Comparison of ENCODE assay signal across 30 mouse cellular contexts in the genomic region with DNA sequence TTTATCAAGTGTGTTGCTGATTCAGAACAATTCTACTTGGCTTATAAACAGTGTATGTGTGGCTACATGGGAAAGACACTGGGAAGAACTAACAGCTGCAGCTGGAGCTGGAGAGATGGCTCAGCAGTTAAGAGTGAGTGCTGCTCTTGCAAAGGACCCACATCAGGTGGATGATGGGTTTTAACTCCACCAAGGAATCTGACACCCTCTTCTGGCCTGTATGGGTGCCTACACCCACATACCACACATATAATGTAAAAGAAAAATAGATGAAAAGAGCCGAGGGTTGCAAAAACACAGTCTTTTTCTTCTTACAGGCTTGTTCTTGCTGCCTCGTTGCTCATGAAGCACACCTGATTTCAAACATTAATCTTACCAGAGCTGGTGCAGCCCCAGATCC. TPM values are rescaled to one million over a fixed set of nuclear protein-coding genes. Genes with fewer than 3 reads are reported as not detected.
DNase-seq lines count a peak whose midpoint lies in the region; ATAC-seq and TF ChIP-seq lines count a peak whose summit lies in the region.
"Had no signal": no experiment of that assay in that cellular context is flagged by ENCODE, and none has a peak within 500 bp of the region (broad histone marks: within the 10 kb centered on the region; RNA-seq: fewer than 3 reads in every experiment).

No protein-coding gene starts in this region.

- H3K27ac ChIP-seq in midbrain, postnatal 0 days (ENCODE audit: low read depth, low read length) = no peak overlapping the region
- no peak overlapping the region for H3K27ac ChIP-seq in midbrain, embryonic 15.5 days
- 0 out of 2 replicates have a peak overlapping the region, but pooled peaks have one; percentile 11 for H3K27ac ChIP-seq in brown adipose tissue, adult 24 weeks (replicated peaks; ENCODE audit: low read depth, low read length)
- peak overlapping the region; percentile 97 for H3K27ac ChIP-seq in macrophage
- no peak overlapping the region for H3K27ac ChIP-seq in forebrain, embryonic 11.5 days (ENCODE audit: low read depth, low read length)
- H3K27ac ChIP-seq: heart, embryonic 15.5 days; hindbrain, embryonic 12.5 days; limb, embryonic 10.5 days; neural tube, embryonic 15.5 days had no signal

- no peaks in the 10 kb centered on the region for H3K27me3 ChIP-seq in midbrain, postnatal 0 days (ENCODE audit: insufficient read depth, low read length)
- H3K27me3 ChIP-seq in midbrain, embryonic 15.5 days (replicated peaks) = no peaks in the 10 kb centered on the region
- no peaks in the 10 kb centered on the region for H3K27me3 ChIP-seq in forebrain, embryonic 11.5 days (ENCODE audit: control insufficient read depth, insufficient read depth, low read length)
- H3K27me3 ChIP-seq: heart, embryonic 15.5 days; hindbrain, embryonic 12.5 days; neural tube, embryonic 15.5 days had no signal

- peaks cover 58% of the 10 kb centered on the region for H3K36me3 ChIP-seq in midbrain, postnatal 0 days (ENCODE audit: insufficient read depth, low read length)
- peaks cover 15% of the 10 kb centered on the region; the same call in 1 of the 2 replicates for H3K36me3 ChIP-seq in midbrain, embryonic 15.5 days (replicated peaks)
- H3K36me3 ChIP-seq in macrophage (ENCODE audit: inconsistent target) = peaks cover 29% of the 10 kb centered on the region
- H3K36me3 ChIP-seq in forebrain, embryonic 11.5 days (ENCODE audit: control insufficient read depth, insufficient read depth, low read length) = no peaks in the 10 kb centered on the region; the same call in 1 of the 2 replicates

- peaks cover 7% of the 10 kb centered on the region; the same call in 1 of the 2 replicates for H3K4me1 ChIP-seq in midbrain, postnatal 0 days (ENCODE audit: insufficient read depth, low read length)
- peaks cover 17% of the 10 kb centered on the region for H3K4me1 ChIP-seq in midbrain, embryonic 15.5 days
- peaks cover 10% of the 10 kb centered on the region for H3K4me1 ChIP-seq in brown adipose tissue, adult 24 weeks (ENCODE audit: control insufficient read depth, insufficient read depth, insufficient read length, low read length)
- H3K4me1 ChIP-seq in forebrain, embryonic 11.5 days (replicated peaks; ENCODE audit: control insufficient read depth, insufficient read depth, low read length) = no peaks in the 10 kb centered on the region

- TF ChIP-seq CTCF in midbrain, postnatal 0 days (IDR thresholded peaks at IDR 0.05) = peak; percentile 13; the same call in 1 of the 2 replicates

- 87% methylated on average over 2 of the region's 2 CpGs for WGBS in midbrain, postnatal 0 days
- 85% methylated on average over 2 of the region's 2 CpGs for WGBS in midbrain, embryonic 15.5 days
- 85% methylated on average over 2 of the region's 2 CpGs for WGBS in macrophage (ENCODE audit: missing documents)
- 76% methylated on average over 2 of the region's 2 CpGs for WGBS in forebrain, embryonic 11.5 days

- H3K4me3 ChIP-seq in midbrain, postnatal 0 days (ENCODE audit: low read depth, low read length) = no peak overlapping the region
- no peak overlapping the region for H3K4me3 ChIP-seq in midbrain, embryonic 15.5 days
- H3K4me3 ChIP-seq in brown adipose tissue, adult 24 weeks (ENCODE audit: insufficient read depth, low read depth, low read length) = no peak overlapping the region
- H3K4me3 ChIP-seq in macrophage (ENCODE audit: inconsistent target) = no peak overlapping the region
- no peak overlapping the region for H3K4me3 ChIP-seq in forebrain, embryonic 11.5 days (ENCODE audit: low read depth, low read length)
- H3K4me3 ChIP-seq: heart, embryonic 15.5 days; hindbrain, embryonic 12.5 days; limb, embryonic 10.5 days; neural tube, embryonic 15.5 days had no signal

- H3K9me3 ChIP-seq in midbrain, postnatal 0 days (ENCODE audit: low read length) = no peaks in the 10 kb centered on the region
- H3K9me3 ChIP-seq in midbrain, embryonic 15.5 days = no peaks in the 10 kb centered on the region
- H3K9me3 ChIP-seq in forebrain, embryonic 11.5 days (ENCODE audit: control insufficient read depth, low read length) = no peaks in the 10 kb centered on the region
- H3K9me3 ChIP-seq: heart, embryonic 15.5 days; hindbrain, embryonic 12.5 days; limb, embryonic 10.5 days; neural tube, embryonic 15.5 days had no signal

- H3K79me2 ChIP-seq in macrophage (ENCODE audit: inconsistent target) = peaks cover 76% of the 10 kb centered on the region

- no peak for ATAC-seq in midbrain, postnatal 0 days (ENCODE audit: low FRiP score)
- no peak for ATAC-seq in midbrain, embryonic 15.5 days (replicated peaks)
- ATAC-seq in forebrain, embryonic 11.5 days (replicated peaks; ENCODE audit: low FRiP score) = no peak
- ATAC-seq: CD4-positive, CD25-positive, alpha-beta regulatory T cell, adult 4 months; inflammation-experienced regulatory T-cells, adult 6 months had no signal

- no peak overlapping the region for H3K4me2 ChIP-seq in midbrain, postnatal 0 days (ENCODE audit: low read depth, low read length, poor library complexity, severe bottlenecking)
- no peak overlapping the region for H3K4me2 ChIP-seq in midbrain, embryonic 15.5 days
- no peak overlapping the region for H3K4me2 ChIP-seq in forebrain, embryonic 11.5 days (ENCODE audit: low read depth, low read length, severe bottlenecking)
- H3K4me2 ChIP-seq: heart, embryonic 15.5 days; hindbrain, embryonic 12.5 days; midbrain, embryonic 11.5 days; neural tube, embryonic 15.5 days had no signal

- peak; percentile 20 for DNase-seq in kidney, adult 9 months
- DNase-seq in kidney, postnatal 25 days = no peak
- no peak for DNase-seq in midbrain, postnatal 0 days (ENCODE audit: low spot score)
- DNase-seq in frontal cortex, postnatal 14 days (ENCODE audit: low spot score in 2 of 2) = no peak
- no peak for DNase-seq in forebrain, embryonic 11.5 days (ENCODE audit: low spot score)
- DNase-seq: cerebellum, adult 11-12 months; cerebellum, postnatal 25 days; embryo, embryonic 11 days; lung, adult 2 months; lung, postnatal 4 days; right cerebral cortex, postnatal 14 days; thymus, adult 18-20 months had no signal

- no peak overlapping the region for H3K9ac ChIP-seq in midbrain, postnatal 0 days (replicated peaks; ENCODE audit: low read length, poor library complexity, severe bottlenecking)
- H3K9ac ChIP-seq in midbrain, embryonic 15.5 days = no peak overlapping the region
- no peak overlapping the region for H3K9ac ChIP-seq in forebrain, embryonic 11.5 days (ENCODE audit: low read length)
- H3K9ac ChIP-seq: heart, embryonic 15.5 days; hindbrain, embryonic 12.5 days; neural tube, embryonic 15.5 days had no signal

RNA-seq across cellular contexts. Expression of a gene that starts 4.6 kb away (rescaled TPM):
- 46.2 and 52.6 TPM in 2 replicates for total RNA-seq in midbrain, postnatal 0 days (2014; rRNA removed)
- 17.7 and 19.1 TPM in 2 replicates for polyA plus RNA-seq in midbrain, postnatal 0 days (2015; fragmentation: Nextera tagmentation; extraction: Ambion mirVana)
- polyA plus RNA-seq in midbrain, embryonic 15.5 days (2015; fragmentation: Nextera tagmentation; extraction: Ambion mirVana) = 15.5 and 16.1 TPM in 2 replicates
- polyA plus RNA-seq in brown adipose tissue, adult 24 weeks (2012; ENCODE audit: insufficient read depth, insufficient read length, missing spikeins) = 12.4 and 13.9 TPM in 2 replicates
- total RNA-seq in macrophage (2018; cell fraction: chromatin; rRNA removed) = 100 to 1,000 TPM; 229 to 803 (median 498) TPM
- 100 to 1,000 TPM in 23 of 26 experiments, 10 to 100 TPM in 3; 87.0 to 154 (median 126) TPM for total RNA-seq in macrophage (2018; cell fraction: cytosol; rRNA removed)
- 100 to 1,000 TPM; 124 to 721 (median 374) TPM for total RNA-seq in macrophage (2018; cell fraction: nucleus; rRNA removed)
- polyA plus RNA-seq in macrophage (2018) = 86.6 to 195 TPM (median 145 TPM) in 3 replicates
- polyA plus RNA-seq in forebrain, embryonic 11.5 days (2014; fragmentation: Nextera tagmentation; extraction: Ambion mirVana) = 12.3 and 12.9 TPM in 2 replicates

RNA-seq across cellular contexts. Expression of a gene that starts 13.8 kb away (rescaled TPM):
- total RNA-seq in midbrain, postnatal 0 days (2014; rRNA removed) = not detected in 2 replicates
- polyA plus RNA-seq in midbrain, postnatal 0 days (2015; fragmentation: Nextera tagmentation; extraction: Ambion mirVana) = not detected in 2 replicates
- not detected in 2 replicates for polyA plus RNA-seq in midbrain, embryonic 15.5 days (2015; fragmentation: Nextera tagmentation; extraction: Ambion mirVana)
- polyA plus RNA-seq in brown adipose tissue, adult 24 weeks (2012; ENCODE audit: insufficient read depth, insufficient read length, missing spikeins) = not detected in 2 replicates
- not detected for total RNA-seq in macrophage (2018; cell fraction: chromatin; rRNA removed)
- total RNA-seq in macrophage (2018; cell fraction: cytosol; rRNA removed) = not detected
- not detected for total RNA-seq in macrophage (2018; cell fraction: nucleus; rRNA removed)
- not detected in 3 replicates for polyA plus RNA-seq in macrophage (2018)
- not detected in 2 replicates for polyA plus RNA-seq in forebrain, embryonic 11.5 days (2014; fragmentation: Nextera tagmentation; extraction: Ambion mirVana)
- total RNA-seq: adrenal gland, postnatal 14 days; gastrocnemius, postnatal 25 days; heart, adult 8-10 months; left cerebral cortex, adult 18-20 months had no signal
- polyA plus RNA-seq: embryonic facial prominence, embryonic 14.5 days; heart, embryonic 15.5 days; hindbrain, embryonic 12.5 days; inflammation-experienced regulatory T-cells, adult 6 months; limb, embryonic 10.5 days; lung, adult 2 months; midbrain, embryonic 11.5 days; neural tube, embryonic 15.5 days; spleen, adult 2 months; stomach, embryonic 14.5 days; urinary bladder, adult 2 months had no signal

RNA-seq across cellular contexts. Expression of a gene that starts 28.3 kb away (rescaled TPM):
- total RNA-seq in midbrain, postnatal 0 days (2014; rRNA removed) = 2.8 and 6.0 TPM in 2 replicates
- 4.8 and 4.9 TPM in 2 replicates for polyA plus RNA-seq in midbrain, postnatal 0 days (2015; fragmentation: Nextera tagmentation; extraction: Ambion mirVana)
- 10.6 and 11.3 TPM in 2 replicates for polyA plus RNA-seq in midbrain, embryonic 15.5 days (2015; fragmentation: Nextera tagmentation; extraction: Ambion mirVana)
- 3.3 and 5.0 TPM in 2 replicates for polyA plus RNA-seq in brown adipose tissue, adult 24 weeks (2012; ENCODE audit: insufficient read depth, insufficient read length, missing spikeins)
- 100 to 1,000 TPM in 2 of 26 experiments, 10 to 100 TPM in 21, 1 to 10 TPM in 3; 6.2 to 128 (median 19.9) TPM for total RNA-seq in macrophage (2018; cell fraction: chromatin; rRNA removed)
- total RNA-seq in macrophage (2018; cell fraction: cytosol; rRNA removed) = 1 to 10 TPM; 1.7 to 4.5 (median 3.0) TPM
- total RNA-seq in macrophage (2018; cell fraction: nucleus; rRNA removed) = 100 to 1,000 TPM in 1 of 26 experiments, 10 to 100 TPM in 21, 1 to 10 TPM in 4; 3.3 to 115 (median 18.1) TPM
- polyA plus RNA-seq in macrophage (2018) = 3.3 to 10.6 TPM (median 4.3 TPM) in 3 replicates
- 13.7 and 13.9 TPM in 2 replicates for polyA plus RNA-seq in forebrain, embryonic 11.5 days (2014; fragmentation: Nextera tagmentation; extraction: Ambion mirVana)

RNA-seq across cellular contexts. Expression of a gene that starts 43.2 kb away (rescaled TPM):
- total RNA-seq in midbrain, postnatal 0 days (2014; rRNA removed) = 2.5 and 2.8 TPM in 2 replicates
- polyA plus RNA-seq in midbrain, postnatal 0 days (2015; fragmentation: Nextera tagmentation; extraction: Ambion mirVana) = 0.46 and 0.67 TPM in 2 replicates
- 1.5 and 1.9 TPM in 2 replicates for polyA plus RNA-seq in midbrain, embryonic 15.5 days (2015; fragmentation: Nextera tagmentation; extraction: Ambion mirVana)
- polyA plus RNA-seq in brown adipose tissue, adult 24 weeks (2012; ENCODE audit: insufficient read depth, insufficient read length, missing spikeins) = 21.6 and 38.6 TPM in 2 replicates
- 100 to 1,000 TPM in 11 of 26 experiments, 10 to 100 TPM in 15; 18.5 to 254 (median 80.7) TPM for total RNA-seq in macrophage (2018; cell fraction: chromatin; rRNA removed)
- 100 to 1,000 TPM in 18 of 26 experiments, 10 to 100 TPM in 8; 39.9 to 208 (median 143) TPM for total RNA-seq in macrophage (2018; cell fraction: cytosol; rRNA removed)
- total RNA-seq in macrophage (2018; cell fraction: nucleus; rRNA removed) = 100 to 1,000 TPM in 16 of 26 experiments, 10 to 100 TPM in 10; 39.3 to 284 (median 118) TPM
- 41.8 to 184 TPM (median 113 TPM) in 3 replicates for polyA plus RNA-seq in macrophage (2018)
- polyA plus RNA-seq in forebrain, embryonic 11.5 days (2014; fragmentation: Nextera tagmentation; extraction: Ambion mirVana) = 0.89 and 1.2 TPM in 2 replicates

Comparison
In these comparisons a context has a peak if more than half of its experiments do, and no peak if none do; other contexts are left out.
1. H3K27ac ChIP-seq: peak in brown adipose tissue, adult 24 weeks (single experiment) and macrophage (single experiment); none in midbrain, postnatal 0 days (single experiment), midbrain, embryonic 15.5 days (single experiment) and forebrain, embryonic 11.5 days (single experiment).